Mouse (Mus musculus) splenic B cell, adult 2 months (primary cell): ENCODE results near the gene Gm12845.

ENCODE experiments used
- DNase-seq: peaks from one replicate; pipeline ENCODE4 v3.0.0-alpha.2; 2011; ENCODE audit warnings: low read depth, low spot score
- H3K27me3 ChIP-seq: 2 replicates; pipeline ENCODE4 v1.6.1; 2012; ENCODE audit warnings: mild to moderate bottlenecking, low read length, moderate library complexity, mixed read lengths; ENCODE audit not compliant: control insufficient read depth, poor library complexity, insufficient read depth, severe bottlenecking
- H3K36me3 ChIP-seq: 2 replicates; pipeline ENCODE4 v1.6.1; 2012; ENCODE audit warnings: mild to moderate bottlenecking, low read length, moderate library complexity, mixed read lengths; ENCODE audit not compliant: control insufficient read depth, poor library complexity, insufficient read depth, severe bottlenecking

The Gm12845 gene

DNA sequence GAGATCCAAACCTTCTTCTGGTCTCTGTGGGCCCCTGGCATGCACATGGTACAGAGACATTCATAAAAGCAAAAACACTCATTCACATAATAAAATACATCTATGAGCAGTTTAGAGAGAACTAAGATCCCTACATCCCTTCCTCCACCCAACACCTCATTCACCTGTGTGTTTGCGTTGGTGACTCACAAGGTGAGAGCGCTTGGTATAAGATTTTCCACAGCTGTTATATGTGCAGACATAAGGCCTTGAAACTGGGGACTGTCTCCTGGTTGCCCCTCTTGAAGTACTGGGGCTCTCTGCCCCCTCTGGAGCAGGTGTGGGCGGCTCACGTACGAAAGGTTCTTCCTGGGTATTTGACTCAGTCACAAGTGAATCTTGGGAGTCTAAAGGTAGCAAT, 35.9 kb downstream of the Gm12845 start:
- H3K36me3 ChIP-seq = no peaks in the 10 kb centered on the region
- DNase-seq = no peak
- H3K27me3 ChIP-seq = no peaks in the 10 kb centered on the region

DNA sequence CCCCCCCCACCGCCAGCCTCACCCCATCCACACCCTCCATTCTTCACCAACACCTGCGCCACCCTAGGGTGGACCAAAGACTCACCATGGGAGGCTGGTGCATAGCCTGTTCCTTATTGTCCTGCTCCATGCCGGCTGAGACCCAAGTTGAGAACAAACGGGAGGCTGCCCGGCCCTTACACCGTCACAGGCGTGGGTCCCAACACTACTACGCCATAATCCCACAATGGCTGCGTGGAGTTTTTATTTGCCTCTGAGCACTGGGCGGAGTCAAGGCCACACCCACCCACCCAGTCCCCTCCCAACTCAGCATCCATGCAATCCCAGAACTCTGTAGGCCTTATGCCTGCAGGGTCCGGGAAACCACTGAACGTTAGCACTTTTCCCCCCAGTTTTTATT, 41.2 kb downstream of the Gm12845 start, which contains the start of gene Klf17:
Gene Klf17 (minus strand): TSS at position 233 of the 400 bp plus-strand sequence.
- no peaks in the 10 kb centered on the region for H3K36me3 ChIP-seq
- no peak for DNase-seq
- H3K27me3 ChIP-seq = no peaks in the 10 kb centered on the region

DNA sequence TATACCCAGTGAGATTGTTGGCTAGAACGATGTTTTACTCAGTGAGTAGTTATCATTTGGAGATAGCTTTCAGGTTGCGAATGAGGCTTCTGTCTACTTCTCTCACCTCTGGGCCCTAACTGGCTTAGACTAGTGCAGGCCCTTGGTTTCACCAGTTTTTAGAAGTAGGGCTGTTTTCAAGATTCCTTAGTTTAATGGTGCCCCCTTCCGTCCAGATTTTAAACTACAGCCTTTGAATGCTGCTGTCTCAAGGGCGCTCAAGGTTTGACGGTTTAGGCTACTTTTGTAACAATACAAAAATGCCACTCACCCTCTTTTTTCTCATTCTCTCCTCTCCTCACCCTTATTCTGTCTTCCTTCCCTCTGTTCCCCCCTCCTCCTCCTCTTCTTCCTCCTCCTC, 46.7 kb downstream of the Gm12845 start:
- DNase-seq = peak; percentile 49
- H3K36me3 ChIP-seq = no peaks in the 10 kb centered on the region
- H3K27me3 ChIP-seq = no peaks in the 10 kb centered on the region

DNA sequence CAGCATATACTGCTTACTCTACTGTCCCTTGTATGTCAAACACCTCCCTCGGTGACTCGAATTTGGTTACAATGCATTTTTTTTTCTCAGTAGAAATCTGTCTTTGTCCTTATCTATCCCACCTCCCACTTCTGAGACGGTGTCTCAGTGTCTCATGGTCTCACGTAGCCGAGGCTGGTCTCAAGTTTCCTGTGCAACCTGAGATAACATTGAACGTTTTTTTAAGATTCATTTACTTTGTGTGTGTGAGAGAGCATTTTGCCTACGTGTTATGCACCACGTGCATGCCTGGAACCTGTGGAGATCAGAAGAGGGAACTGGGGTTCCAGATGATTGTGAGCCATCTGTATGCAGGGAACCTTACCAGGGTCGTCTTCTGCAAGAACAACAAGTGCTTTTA, 48.7 kb downstream of the Gm12845 start:
- DNase-seq = no peak
- Histone ChIP-seq H3K36me3 (no peaks in the 10 kb centered on the region), H3K27me3 (no peaks in the 10 kb centered on the region)
